Mouse (Mus musculus): ENCODE data around the gene Traip. TPM values are rescaled to one million over a fixed set of nuclear protein-coding genes. Genes with fewer than 3 reads are reported as not detected.
A peak's percentile ranks its signal among the peaks of the same experiment; 100 is the strongest.

The Traip gene
- polyA plus RNA-seq, 1 experiment from 2014 or later: 3.2 TPM

DNA sequence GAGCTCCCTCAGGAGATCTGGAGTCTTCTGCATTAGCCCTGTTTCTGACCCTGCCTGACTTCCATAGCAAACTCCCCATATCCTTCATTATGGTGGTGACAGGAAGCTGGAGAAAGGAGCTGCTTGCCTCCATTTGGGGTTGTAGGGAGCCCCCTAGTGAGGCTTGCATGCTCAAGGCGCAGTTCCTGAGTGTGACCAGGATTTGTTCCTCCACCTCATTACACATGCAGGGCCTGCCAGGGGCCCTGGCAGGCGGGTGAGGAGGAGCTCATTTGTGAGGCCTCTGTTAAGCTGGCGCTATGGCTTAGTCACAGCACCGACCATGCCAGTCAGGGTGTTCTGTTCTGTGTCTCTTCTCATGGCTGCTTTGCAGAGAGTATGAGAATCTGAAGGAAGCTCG lies 11.9 kb downstream of the Traip start:
- H3K36me3 ChIP-seq (ENCODE audit: control insufficient read depth, insufficient read depth): peaks cover 8% of the 10 kb centered on the region; the same call in 1 of the 2 replicates
- no peak for ATAC-seq
- 54% methylated on average over 5 of the region's 5 CpGs for WGBS
- no peaks in the 10 kb centered on the region for H3K9me3 ChIP-seq (ENCODE audit: control insufficient read depth)
- H3K4me2 ChIP-seq (replicated peaks; ENCODE audit: low read depth): no peak overlapping the region
- H3K27me3 ChIP-seq (replicated peaks; ENCODE audit: control insufficient read depth, insufficient read depth, low read length): no peaks in the 10 kb centered on the region
- no peak overlapping the region for H3K9ac ChIP-seq (ENCODE audit: low read depth, low read length)
- H3K4me1 ChIP-seq (replicated peaks; ENCODE audit: control insufficient read depth, insufficient read depth, low read length): no peaks in the 10 kb centered on the region
- no peak overlapping the region for H3K4me3 ChIP-seq (ENCODE audit: low read depth, low read length)
- no peak overlapping the region for H3K27ac ChIP-seq (ENCODE audit: low read depth, low read length)
- peak; percentile 70 for TF ChIP-seq CTCF (IDR thresholded peaks at IDR 0.05; ENCODE audit: low read depth)

DNA sequence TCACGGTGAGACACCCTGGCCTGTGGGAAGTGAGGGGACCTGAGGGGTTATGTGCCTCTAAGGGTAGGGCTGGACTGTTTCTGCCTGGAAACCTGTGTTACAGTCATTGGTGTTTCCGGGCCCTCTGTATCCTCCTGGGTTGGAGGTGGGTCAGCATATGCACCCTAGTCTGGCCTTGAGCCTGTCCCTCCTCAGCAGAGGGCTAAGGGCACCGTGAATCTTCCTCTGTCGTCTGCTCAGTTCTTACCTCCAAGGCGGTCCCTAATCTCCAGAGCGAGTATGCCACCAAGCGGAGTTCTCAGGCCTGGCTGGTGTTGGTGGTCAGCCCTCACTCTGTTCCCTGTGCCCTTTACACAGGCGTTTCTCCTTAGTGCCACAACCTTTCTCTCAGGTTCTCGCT lies 13.0 kb downstream of the Traip start:
- no peaks in the 10 kb centered on the region for H3K27me3 ChIP-seq (replicated peaks; ENCODE audit: control insufficient read depth, insufficient read depth, low read length)
- H3K27ac ChIP-seq (ENCODE audit: low read depth, low read length): no peak overlapping the region
- no peaks in the 10 kb centered on the region for H3K9me3 ChIP-seq (ENCODE audit: control insufficient read depth)
- H3K4me3 ChIP-seq (ENCODE audit: low read depth, low read length): no peak overlapping the region
- no peak for TF ChIP-seq CTCF (IDR thresholded peaks at IDR 0.05; ENCODE audit: low read depth)
- WGBS: 95% methylated on average over 9 of the region's 9 CpGs
- no peak overlapping the region for H3K9ac ChIP-seq (ENCODE audit: low read depth, low read length)
- no peak for ATAC-seq
- no peak overlapping the region for H3K4me2 ChIP-seq (replicated peaks; ENCODE audit: low read depth)
- H3K36me3 ChIP-seq (ENCODE audit: control insufficient read depth, insufficient read depth): peaks cover 8% of the 10 kb centered on the region; the same call in 1 of the 2 replicates
- H3K4me1 ChIP-seq (replicated peaks; ENCODE audit: control insufficient read depth, insufficient read depth, low read length): no peaks in the 10 kb centered on the region

DNA sequence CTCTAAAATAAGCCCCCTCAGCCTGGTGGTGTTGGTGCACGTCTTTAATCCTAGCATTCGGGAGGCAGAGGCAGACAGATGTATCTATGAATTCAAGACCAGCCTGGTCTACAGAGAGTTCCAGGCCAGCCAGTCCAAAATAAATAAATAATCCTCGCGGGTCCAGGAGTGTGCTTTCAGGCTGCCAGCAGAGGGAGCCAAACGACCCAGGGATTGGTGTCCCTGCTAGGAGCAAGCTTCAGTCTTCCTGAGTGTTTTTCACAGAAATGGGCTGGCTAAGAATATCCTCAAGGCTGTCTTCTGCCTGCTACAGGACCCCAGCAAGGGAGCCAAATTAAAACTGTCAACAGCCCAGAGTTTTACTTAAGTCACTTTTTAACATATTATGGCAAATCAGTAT lies 13.8 kb downstream of the Traip start:
- no peaks in the 10 kb centered on the region for H3K9me3 ChIP-seq (ENCODE audit: control insufficient read depth)
- H3K4me3 ChIP-seq (ENCODE audit: low read depth, low read length): no peak overlapping the region
- peak; percentile 64 for ATAC-seq

DNA sequence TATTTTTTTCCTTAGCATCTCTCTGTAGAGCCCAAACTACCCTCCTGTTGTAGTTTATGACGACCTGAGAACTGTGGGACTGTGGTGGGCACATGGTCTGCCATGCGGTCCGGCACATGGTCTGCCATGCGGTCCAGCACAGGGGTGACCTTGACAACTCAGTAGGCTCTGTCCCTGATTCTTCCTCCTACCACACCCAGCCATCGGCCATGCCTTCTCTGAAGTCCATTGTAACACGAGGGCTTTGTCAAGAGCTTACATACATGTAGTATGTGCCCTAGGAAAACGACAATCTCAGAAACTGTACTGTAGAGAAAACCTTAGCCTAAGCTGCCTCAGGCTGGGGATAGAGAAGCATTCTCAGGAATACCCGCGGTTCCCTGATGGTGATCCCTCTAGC lies 14.7 kb downstream of the Traip start:
- H3K4me2 ChIP-seq (replicated peaks; ENCODE audit: low read depth): no peak overlapping the region
- ATAC-seq: no peak
- WGBS: 88% methylated on average over 9 of the region's 9 CpGs

More for the DNA sequence above, 13.8 kb downstream of the Traip start:
- Histone ChIP-seq H3K36me3 (ENCODE audit: control insufficient read depth, insufficient read depth) (peaks cover 8% of the 10 kb centered on the region; the same call in 1 of the 2 replicates), H3K27ac (ENCODE audit: low read depth, low read length) (no peak overlapping the region), H3K9ac (ENCODE audit: low read depth, low read length) (no peak overlapping the region), H3K4me1 (replicated peaks; ENCODE audit: control insufficient read depth, insufficient read depth, low read length) (no peaks in the 10 kb centered on the region), H3K4me2 (replicated peaks; ENCODE audit: low read depth) (no peak overlapping the region), H3K27me3 (replicated peaks; ENCODE audit: control insufficient read depth, insufficient read depth, low read length) (no peaks in the 10 kb centered on the region)
- 24% methylated on average over 5 of the region's 5 CpGs for WGBS
- TF ChIP-seq CTCF (IDR thresholded peaks at IDR 0.05; ENCODE audit: low read depth): peak; percentile 97

DNA sequence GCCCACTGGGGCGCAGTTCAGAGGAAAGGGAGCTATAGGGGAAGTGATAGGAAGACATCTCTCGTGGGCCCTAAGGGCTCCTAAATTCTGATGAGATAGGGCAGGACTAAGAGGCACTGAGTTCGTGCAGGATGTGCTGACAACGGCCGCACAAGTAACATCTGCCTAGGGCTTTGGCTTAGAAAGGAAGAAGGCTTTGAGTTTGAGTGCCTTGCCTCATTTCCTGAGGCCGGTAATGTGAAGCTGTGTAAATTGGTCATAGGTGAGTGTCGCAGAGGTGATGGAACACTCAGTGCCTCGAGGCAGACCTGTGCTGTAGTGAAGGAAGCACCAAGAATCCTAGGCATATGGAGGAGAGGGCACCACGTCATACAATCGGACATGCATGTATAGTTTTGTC lies 16.7 kb downstream of the Traip start:
- Histone ChIP-seq H3K9ac (ENCODE audit: low read depth, low read length) (no peak overlapping the region), H3K4me1 (replicated peaks; ENCODE audit: control insufficient read depth, insufficient read depth, low read length) (no peaks in the 10 kb centered on the region), H3K4me3 (ENCODE audit: low read depth, low read length) (no peak overlapping the region), H3K27me3 (replicated peaks; ENCODE audit: control insufficient read depth, insufficient read depth, low read length) (no peaks in the 10 kb centered on the region), H3K27ac (ENCODE audit: low read depth, low read length) (no peak overlapping the region), H3K4me2 (replicated peaks; ENCODE audit: low read depth) (no peak overlapping the region), H3K36me3 (ENCODE audit: control insufficient read depth, insufficient read depth) (peaks cover 8% of the 10 kb centered on the region), H3K9me3 (ENCODE audit: control insufficient read depth) (no peaks in the 10 kb centered on the region)
- no peak for ATAC-seq
- WGBS: 85% methylated on average over 10 of the region's 10 CpGs
- TF ChIP-seq CTCF (IDR thresholded peaks at IDR 0.05; ENCODE audit: low read depth): no peak

More for the DNA sequence above, 14.7 kb downstream of the Traip start:
- H3K36me3 ChIP-seq (ENCODE audit: control insufficient read depth, insufficient read depth): peaks cover 4% of the 10 kb centered on the region
- no peak overlapping the region for H3K27ac ChIP-seq (ENCODE audit: low read depth, low read length)
- no peaks in the 10 kb centered on the region for H3K4me1 ChIP-seq (replicated peaks; ENCODE audit: control insufficient read depth, insufficient read depth, low read length)
- no peak for TF ChIP-seq CTCF (IDR thresholded peaks at IDR 0.05; ENCODE audit: low read depth)
- no peaks in the 10 kb centered on the region for H3K27me3 ChIP-seq (replicated peaks; ENCODE audit: control insufficient read depth, insufficient read depth, low read length)
- no peaks in the 10 kb centered on the region for H3K9me3 ChIP-seq (ENCODE audit: control insufficient read depth)
- H3K9ac ChIP-seq (ENCODE audit: low read depth, low read length): no peak overlapping the region
- H3K4me3 ChIP-seq (ENCODE audit: low read depth, low read length): no peak overlapping the region

DNA sequence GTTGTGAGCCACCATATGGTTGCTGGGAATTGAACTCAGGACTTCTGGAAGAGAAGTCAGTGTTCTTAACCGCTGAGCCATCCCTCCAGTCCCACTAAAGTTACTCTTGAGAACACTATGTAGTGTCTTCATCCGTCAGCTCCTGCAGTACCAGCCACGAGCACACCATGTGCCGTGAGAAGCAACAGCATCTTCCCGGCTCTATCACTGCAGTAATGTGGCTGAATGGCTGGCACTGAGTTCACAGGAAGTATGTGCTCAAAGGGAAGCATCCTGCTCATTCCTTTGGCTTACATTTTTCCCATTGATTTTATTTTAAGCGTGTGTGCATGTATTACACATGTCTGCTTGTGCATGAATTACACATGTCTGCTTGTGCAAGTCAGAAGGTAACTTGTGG lies 17.5 kb downstream of the Traip start:
- H3K36me3 ChIP-seq (ENCODE audit: control insufficient read depth, insufficient read depth): peaks cover 8% of the 10 kb centered on the region
- ATAC-seq: no peak
- no peaks in the 10 kb centered on the region for H3K4me1 ChIP-seq (replicated peaks; ENCODE audit: control insufficient read depth, insufficient read depth, low read length)
- no peak for TF ChIP-seq CTCF (IDR thresholded peaks at IDR 0.05; ENCODE audit: low read depth)
- WGBS: 72% methylated on average over 6 of the region's 6 CpGs
- no peak overlapping the region for H3K9ac ChIP-seq (ENCODE audit: low read depth, low read length)
- no peaks in the 10 kb centered on the region for H3K9me3 ChIP-seq (ENCODE audit: control insufficient read depth)
- no peak overlapping the region for H3K4me2 ChIP-seq (replicated peaks; ENCODE audit: low read depth)
- no peak overlapping the region for H3K27ac ChIP-seq (ENCODE audit: low read depth, low read length)
- H3K27me3 ChIP-seq (replicated peaks; ENCODE audit: control insufficient read depth, insufficient read depth, low read length): no peaks in the 10 kb centered on the region
- no peak overlapping the region for H3K4me3 ChIP-seq (ENCODE audit: low read depth, low read length)

DNA sequence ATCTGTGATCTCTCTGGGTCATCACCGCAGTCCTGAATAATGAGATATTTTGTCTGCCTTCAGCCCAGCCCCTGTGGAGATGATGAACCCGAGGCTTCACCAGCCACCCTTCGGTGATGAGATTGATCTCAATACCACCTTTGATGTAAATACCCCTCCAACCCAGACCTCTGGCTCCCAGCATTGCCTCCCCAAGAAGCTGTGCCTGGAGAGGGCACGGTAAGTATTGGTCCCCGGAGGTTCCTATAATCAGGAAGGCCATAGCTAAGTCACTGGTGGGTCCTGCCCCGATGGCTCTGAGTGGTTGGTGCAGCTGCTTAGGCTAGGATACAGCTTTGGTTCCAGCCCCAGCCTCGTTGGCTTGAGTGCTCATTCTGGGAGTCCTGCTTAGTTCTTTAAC lies 18.6 kb downstream of the Traip start:
- 93% methylated on average over 7 of the region's 7 CpGs for WGBS
- H3K4me3 ChIP-seq (ENCODE audit: low read depth, low read length): no peak overlapping the region
- no peak overlapping the region for H3K9ac ChIP-seq (ENCODE audit: low read depth, low read length)
- no peak overlapping the region for H3K27ac ChIP-seq (ENCODE audit: low read depth, low read length)
- no peak for TF ChIP-seq CTCF (IDR thresholded peaks at IDR 0.05; ENCODE audit: low read depth)
- no peaks in the 10 kb centered on the region for H3K4me1 ChIP-seq (replicated peaks; ENCODE audit: control insufficient read depth, insufficient read depth, low read length)
- no peaks in the 10 kb centered on the region for H3K27me3 ChIP-seq (replicated peaks; ENCODE audit: control insufficient read depth, insufficient read depth, low read length)
- ATAC-seq: no peak
- H3K9me3 ChIP-seq (ENCODE audit: control insufficient read depth): no peaks in the 10 kb centered on the region
- no peak overlapping the region for H3K4me2 ChIP-seq (replicated peaks; ENCODE audit: low read depth)
- H3K36me3 ChIP-seq (ENCODE audit: control insufficient read depth, insufficient read depth): peaks cover 8% of the 10 kb centered on the region
